Mouse (Mus musculus) midbrain, embryonic 16.5 days (tissue): ENCODE results near the gene Klrg1. TPM values are rescaled to one million over a fixed set of nuclear protein-coding genes. Genes with fewer than 3 reads are reported as not detected.

ENCODE experiments used
- ATAC-seq: fragments of 200-750 bp; cut with Nextera tagmentation; 2 replicates; pipeline ENCODE4 v1.8.0; 2017; ENCODE audit warnings: moderate TSS enrichment
- H3K27ac ChIP-seq: fragments of 300-500 bp; sonication (generic); 2 replicates; pipeline ENCODE4 v1.5.1; 2014; ENCODE audit warnings: mild to moderate bottlenecking, low read length, mixed read lengths
- H3K27me3 ChIP-seq: fragments of 300-500 bp; sonication (generic); 2 replicates; pipeline ENCODE4 v1.6.1; 2014; ENCODE audit warnings: low read depth, low read length, mixed read lengths; ENCODE audit not compliant: control insufficient read depth, insufficient read depth
- H3K36me3 ChIP-seq: fragments of 300-500 bp; sonication (generic); 2 replicates; pipeline ENCODE4 v1.6.1; 2014; ENCODE audit warnings: mild to moderate bottlenecking, low read length, moderate library complexity, mixed read lengths; ENCODE audit not compliant: control insufficient read depth, insufficient read depth
- H3K4me1 ChIP-seq: fragments of 300-500 bp; sonication (generic); 2 replicates; pipeline ENCODE4 v1.6.1; 2014; ENCODE audit warnings: mild to moderate bottlenecking, low read length, mixed read lengths; ENCODE audit not compliant: control insufficient read depth, insufficient read depth
- H3K4me2 ChIP-seq: fragments of 300-500 bp; sonication (generic); 2 replicates; pipeline ENCODE4 v1.6.1; 2014; ENCODE audit warnings: mild to moderate bottlenecking, low read length, mixed read lengths
- H3K4me3 ChIP-seq: fragments of 300-500 bp; sonication (generic); 2 replicates; pipeline ENCODE4 v1.5.1; 2014; ENCODE audit warnings: low read depth, mild to moderate bottlenecking, low read length, moderate library complexity, mixed read lengths
- H3K9ac ChIP-seq: fragments of 300-500 bp; sonication (generic); 2 replicates; pipeline ENCODE4 v1.6.1; 2014; ENCODE audit warnings: low read depth, low read length, mixed read lengths
- H3K9me3 ChIP-seq: fragments of 300-500 bp; sonication (generic); replicated peaks from 2 replicates; pipeline ENCODE4 v1.6.1; 2014; ENCODE audit warnings: mild to moderate bottlenecking, low read length, mixed read lengths; ENCODE audit not compliant: control insufficient read depth, poor library complexity, severe bottlenecking
- WGBS: fragments of 180-500 bp; shearing (Covaris S2); extraction: QIAGEN DNeasy Blood & Tissue Kit; methylation state at CpG from one replicate; pipeline ENCODE4 v1.1.7; 2014; 5-methylcytosine and 5-hydroxymethylcytosine counted together
- polyA plus RNA-seq: library from polyadenylated mRNA; unstranded; fragments of >200 nt; fragmentation: Nextera tagmentation; extraction: Ambion mirVana; gene quantifications from 2 replicates; pipeline ENCODE4 v1.2.1, GENCODE M21; 2015

Gene Klrg1
- polyA plus RNA-seq, 1 experiment from 2014 or later, result 1.4 TPM

DNA sequence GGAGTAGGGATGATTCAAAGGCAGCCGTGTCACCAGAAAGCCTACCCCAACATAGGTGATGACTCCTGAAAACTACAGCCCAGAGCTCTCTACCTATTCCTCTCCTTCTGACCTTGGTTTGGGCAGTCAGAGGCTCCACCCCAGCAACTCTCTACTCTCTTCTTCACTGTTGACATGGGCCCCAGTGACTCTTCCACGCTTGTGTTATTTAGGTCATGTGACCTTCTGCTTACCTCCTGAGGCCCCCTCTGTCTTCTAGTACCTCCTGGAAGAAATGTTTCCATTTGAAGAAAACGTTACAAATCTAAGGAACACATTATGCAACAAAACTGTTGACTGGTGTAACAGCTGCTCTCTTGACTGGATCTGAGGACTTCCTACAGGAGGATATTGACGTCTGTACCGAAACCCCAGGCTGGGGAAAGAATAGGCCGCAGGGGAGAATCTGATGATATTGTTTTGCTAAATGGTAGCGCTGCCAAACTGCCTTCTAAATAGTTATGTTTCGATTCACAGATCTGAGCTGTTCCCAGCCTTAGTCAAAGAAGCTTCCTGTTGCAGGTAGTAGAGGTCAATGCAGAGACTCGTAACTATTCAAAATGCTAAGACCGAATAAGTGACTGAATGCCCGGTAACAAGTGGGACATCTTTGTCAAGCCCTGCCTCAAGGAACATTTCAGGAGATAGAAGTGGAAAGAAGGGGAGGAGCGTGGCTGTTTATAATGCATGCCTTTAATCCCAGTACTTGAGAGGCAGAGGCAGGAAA, 22.3 kb upstream of the Klrg1 start:
- Histone ChIP-seq H3K4me2 (no peak overlapping the region), H3K4me3 (no peak overlapping the region), H3K9ac (no peak overlapping the region), H3K9me3 (no peaks in the 10 kb centered on the region), H3K27me3 (no peaks in the 10 kb centered on the region), H3K4me1 (peaks cover 8% of the 10 kb centered on the region), H3K36me3 (no peaks in the 10 kb centered on the region), H3K27ac (no peak overlapping the region)
- ATAC-seq, result no peak
- WGBS, result 83% methylated on average over 12 of the region's 12 CpGs

DNA sequence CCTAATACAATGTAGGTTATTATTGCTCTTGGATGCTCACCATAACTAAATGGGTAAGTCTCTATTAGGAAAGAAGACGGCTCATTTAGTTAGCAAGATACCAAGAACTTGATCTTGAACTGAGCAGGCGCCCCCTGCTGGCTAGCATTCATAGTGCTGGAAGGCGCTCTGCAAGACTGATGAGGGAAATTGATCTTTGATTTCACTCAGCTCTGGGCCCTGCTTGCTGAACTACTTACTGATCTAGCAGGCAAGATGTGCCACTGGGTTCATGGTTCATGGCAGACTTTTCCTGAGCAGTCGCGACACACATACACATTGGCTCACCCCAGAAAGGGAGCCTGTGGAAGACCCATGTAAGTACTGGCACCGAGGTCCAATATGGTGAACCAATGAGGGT, 21.7 kb upstream of the Klrg1 start:
- no peak overlapping the region for H3K4me2 ChIP-seq
- H3K27ac ChIP-seq, result no peak overlapping the region
- ATAC-seq, result no peak
- no peaks in the 10 kb centered on the region for H3K27me3 ChIP-seq
- H3K4me1 ChIP-seq, result peaks cover 2% of the 10 kb centered on the region; the same call in 1 of the 2 replicates
- 37% methylated on average over 6 of the region's 6 CpGs for WGBS
- H3K36me3 ChIP-seq, result no peaks in the 10 kb centered on the region
- H3K9ac ChIP-seq, result no peak overlapping the region
- no peaks in the 10 kb centered on the region for H3K9me3 ChIP-seq
- no peak overlapping the region for H3K4me3 ChIP-seq

DNA sequence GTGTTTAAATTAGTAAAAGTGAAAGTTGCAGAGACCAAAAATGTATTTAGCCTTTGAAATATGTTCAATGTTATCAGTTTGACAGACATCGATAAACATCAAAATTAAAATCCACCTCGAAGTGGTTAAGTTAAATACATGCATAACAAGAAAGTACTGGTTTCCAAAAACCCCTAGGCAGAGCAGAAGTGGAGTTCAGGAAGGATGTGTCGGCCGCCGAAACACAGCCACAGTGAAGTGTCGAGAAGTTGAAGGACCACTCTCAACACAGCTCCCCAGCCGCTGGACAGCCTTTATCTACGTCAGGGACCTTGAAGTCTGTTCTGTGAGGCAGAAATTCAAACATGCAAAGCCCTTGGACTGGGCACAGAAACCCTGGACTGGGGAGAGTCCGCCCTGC, 20.8 kb upstream of the Klrg1 start:
- H3K4me1 ChIP-seq, result no peaks in the 10 kb centered on the region
- H3K4me2 ChIP-seq, result no peak overlapping the region
- no peak overlapping the region for H3K27ac ChIP-seq
- H3K27me3 ChIP-seq, result no peaks in the 10 kb centered on the region
- H3K9me3 ChIP-seq, result no peaks in the 10 kb centered on the region
- 88% methylated on average over 9 of the region's 9 CpGs for WGBS
- H3K9ac ChIP-seq, result no peak overlapping the region
- H3K4me3 ChIP-seq, result no peak overlapping the region
- no peak for ATAC-seq
- no peaks in the 10 kb centered on the region for H3K36me3 ChIP-seq

DNA sequence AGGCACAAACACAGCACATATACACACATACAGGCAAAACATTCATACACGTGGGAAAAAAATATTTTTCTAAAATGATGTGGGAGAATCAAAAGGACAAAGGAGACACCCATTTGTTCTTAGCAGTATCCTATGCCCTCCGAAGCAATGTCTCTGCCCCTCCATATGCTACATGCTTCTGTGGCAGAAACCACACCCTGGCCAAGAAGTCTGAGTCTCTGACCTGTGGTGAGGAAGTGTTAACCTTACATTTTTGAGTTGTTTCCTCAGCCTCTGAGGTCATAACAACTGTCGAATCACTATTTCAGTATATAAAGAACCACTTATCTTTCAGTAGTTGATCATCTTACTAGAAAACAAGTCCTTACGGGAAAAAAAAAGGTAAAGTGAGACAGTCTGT, 20.0 kb upstream of the Klrg1 start:
- WGBS, result 89% methylated on average over 4 of the region's 4 CpGs
- Histone ChIP-seq H3K9ac (no peak overlapping the region), H3K4me3 (no peak overlapping the region), H3K27ac (no peak overlapping the region), H3K27me3 (no peaks in the 10 kb centered on the region), H3K4me2 (no peak overlapping the region), H3K4me1 (peaks cover 4% of the 10 kb centered on the region), H3K9me3 (no peaks in the 10 kb centered on the region), H3K36me3 (no peaks in the 10 kb centered on the region)
- no peak for ATAC-seq

DNA sequence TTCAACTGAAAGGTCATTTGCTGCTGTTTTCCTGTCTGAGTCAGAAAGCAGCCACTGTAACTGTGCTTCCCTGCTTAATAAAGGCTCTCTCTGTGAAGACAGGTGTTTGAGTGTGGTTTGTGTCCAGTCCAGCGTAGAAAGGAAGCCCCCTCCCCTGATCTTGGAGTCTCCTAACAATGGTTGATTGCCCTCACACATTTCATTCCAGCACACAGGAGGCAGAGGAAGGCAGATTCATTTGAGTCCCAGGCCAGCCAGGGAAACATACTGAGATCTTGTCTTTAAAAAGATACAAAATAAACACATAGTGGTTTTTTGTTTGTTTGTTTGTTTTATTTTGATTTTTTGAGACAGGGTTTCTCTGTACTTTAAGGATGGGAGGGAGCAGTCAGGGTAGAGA, 19.4 kb upstream of the Klrg1 start:
- no peak overlapping the region for H3K4me3 ChIP-seq
- 63% methylated on average over 1 of the region's 1 CpGs for WGBS
- no peak for ATAC-seq
- peaks cover 4% of the 10 kb centered on the region for H3K4me1 ChIP-seq
- no peak overlapping the region for H3K27ac ChIP-seq
- no peak overlapping the region for H3K4me2 ChIP-seq
- H3K27me3 ChIP-seq, result no peaks in the 10 kb centered on the region
- H3K36me3 ChIP-seq, result no peaks in the 10 kb centered on the region
- H3K9me3 ChIP-seq, result no peaks in the 10 kb centered on the region
- H3K9ac ChIP-seq, result no peak overlapping the region

DNA sequence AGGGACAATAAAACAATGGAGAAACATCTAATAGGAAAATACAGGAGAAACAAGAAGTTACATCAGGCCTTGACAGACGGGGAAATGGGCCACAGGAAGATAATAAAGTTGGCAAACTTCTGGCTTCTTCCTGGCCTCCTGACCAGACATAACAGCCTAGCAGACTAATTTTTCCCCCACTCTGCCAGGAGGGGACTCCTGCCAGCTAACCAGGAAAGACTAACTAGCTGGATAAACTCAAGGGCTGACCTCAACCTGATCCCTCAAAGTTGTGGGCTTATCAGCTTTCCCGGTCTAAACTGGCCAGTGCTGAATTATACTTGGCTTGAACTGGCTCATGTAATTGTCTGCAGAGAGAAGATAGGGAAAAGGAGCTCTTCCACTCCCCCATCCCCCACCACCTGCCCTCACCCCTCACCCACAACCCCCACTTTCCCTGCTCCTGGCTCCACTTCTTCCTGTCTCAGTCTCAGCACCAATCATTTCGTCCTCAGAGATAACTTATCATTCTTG, 17.0 kb upstream of the Klrg1 start:
- no peak overlapping the region for H3K9ac ChIP-seq
- no peaks in the 10 kb centered on the region for H3K9me3 ChIP-seq
- no peaks in the 10 kb centered on the region for H3K36me3 ChIP-seq
- no peaks in the 10 kb centered on the region for H3K27me3 ChIP-seq
- no peak overlapping the region for H3K4me2 ChIP-seq
- no peak overlapping the region for H3K27ac ChIP-seq
- 79% methylated on average over 3 of the region's 3 CpGs for WGBS
- no peak overlapping the region for H3K4me3 ChIP-seq
- ATAC-seq, result no peak
- peaks cover 19% of the 10 kb centered on the region for H3K4me1 ChIP-seq

DNA sequence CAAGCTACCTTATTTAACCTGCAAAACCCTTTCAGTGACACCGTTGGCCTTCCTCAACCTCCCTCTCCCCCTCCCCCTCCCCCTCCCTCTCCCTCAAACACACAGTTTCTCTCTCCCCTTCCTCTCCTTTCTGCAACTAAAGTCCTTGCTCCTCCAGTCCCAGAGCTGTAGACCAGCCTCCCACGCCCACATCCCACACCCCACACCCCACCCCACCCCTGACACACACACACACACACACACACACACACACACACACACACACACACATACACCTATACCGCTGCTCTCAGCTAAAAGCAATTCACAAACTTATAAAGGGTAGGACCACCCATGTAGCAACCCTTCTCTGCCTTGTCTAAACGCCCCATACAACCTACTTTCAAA, 15.5 kb upstream of the Klrg1 start:
- Histone ChIP-seq H3K27ac (peak overlapping the region; percentile 88; the same call in 1 of the 2 replicates), H3K9ac (peak overlapping the region; percentile 72; the same call in 1 of the 2 replicates), H3K27me3 (no peaks in the 10 kb centered on the region), H3K36me3 (no peaks in the 10 kb centered on the region), H3K4me1 (peaks cover 19% of the 10 kb centered on the region), H3K4me2 (peak overlapping the region; percentile 68), H3K9me3 (no peaks in the 10 kb centered on the region), H3K4me3 (no peak overlapping the region; the same call in 1 of the 2 replicates)
- 62% methylated on average over 4 of the region's 4 CpGs for WGBS
- ATAC-seq, result peak; percentile 33; the same call in 1 of the 2 replicates

DNA sequence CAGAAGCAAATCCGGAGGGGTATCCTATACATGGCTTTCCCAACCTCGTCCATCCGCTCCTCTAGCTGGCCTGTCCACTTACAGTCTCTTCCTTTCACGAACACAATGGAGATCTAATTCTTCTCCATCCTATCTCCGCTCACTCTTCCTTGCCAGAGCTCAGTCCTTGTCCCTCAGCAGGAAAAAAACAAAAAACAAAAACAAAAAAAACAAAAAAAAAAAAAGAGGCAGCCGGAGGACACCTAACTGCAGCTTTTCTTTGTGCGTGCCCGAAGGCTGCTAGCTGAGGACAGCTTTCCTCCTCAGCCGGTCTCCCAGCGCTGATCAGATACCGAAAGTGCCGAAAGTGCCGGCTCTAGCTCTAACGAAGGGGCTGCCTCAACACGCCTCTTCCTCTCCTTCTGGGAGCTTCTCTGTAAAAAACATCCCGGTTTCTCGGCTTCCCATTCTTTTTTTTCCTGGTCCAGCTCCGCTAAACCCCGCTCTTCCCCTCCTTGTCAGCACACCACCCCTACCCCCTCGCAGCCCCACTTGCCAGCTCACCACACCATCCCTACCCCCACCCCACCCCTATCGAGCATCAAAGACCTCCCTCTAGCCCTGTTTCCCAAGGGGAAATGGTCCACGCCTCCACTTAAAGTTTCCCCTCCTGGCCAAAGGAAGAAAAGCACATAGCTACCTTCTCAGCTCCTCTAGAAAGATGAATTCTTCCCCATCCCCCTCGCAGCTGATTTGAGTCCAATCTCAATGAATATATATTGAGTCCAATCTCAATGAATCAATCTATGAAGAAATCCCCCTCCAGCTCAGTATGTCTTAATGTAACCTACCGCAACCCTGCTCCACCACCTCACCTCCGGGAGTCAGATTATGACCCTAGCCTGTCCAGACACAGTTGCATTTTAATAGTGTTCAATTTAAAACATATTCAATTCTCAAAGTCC, 14.9 kb upstream of the Klrg1 start:
- whole genome bisulfite sequencing, result 5% methylated on average over 25 of the region's 25 CpGs
- peak; percentile 86 for ATAC-seq
- no peaks in the 10 kb centered on the region for H3K9me3 ChIP-seq
- peak overlapping the region; percentile 45 for H3K4me3 ChIP-seq
- no peaks in the 10 kb centered on the region for H3K36me3 ChIP-seq
- H3K9ac ChIP-seq, result peak overlapping the region; percentile 72
- no peaks in the 10 kb centered on the region for H3K27me3 ChIP-seq
- H3K4me2 ChIP-seq, result peak overlapping the region; percentile 68
- H3K27ac ChIP-seq, result peak overlapping the region; percentile 88
- peaks cover 19% of the 10 kb centered on the region for H3K4me1 ChIP-seq

DNA sequence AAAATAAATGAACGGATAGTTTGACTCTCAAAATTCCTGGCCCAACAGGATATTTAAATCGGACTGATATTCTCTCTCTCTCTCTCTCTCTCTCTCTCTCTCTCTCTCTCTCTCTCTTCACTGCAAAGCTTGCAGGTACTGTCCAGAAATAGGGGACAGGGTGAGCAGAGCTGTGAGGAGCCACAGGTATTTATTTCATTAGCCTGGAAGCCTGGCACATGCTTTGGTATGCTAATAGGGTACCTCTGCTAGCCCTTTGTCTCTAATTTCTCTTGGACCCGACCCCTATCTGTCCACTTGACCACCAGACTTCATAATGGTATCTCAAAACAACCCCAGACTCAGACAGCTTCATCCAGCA, 14.2 kb upstream of the Klrg1 start:
- peak; percentile 55; the same call in 1 of the 2 replicates for ATAC-seq

More for the DNA sequence above, 14.2 kb upstream of the Klrg1 start:
- no peaks in the 10 kb centered on the region for H3K27me3 ChIP-seq
- H3K4me2 ChIP-seq, result peak overlapping the region; percentile 68
- H3K9ac ChIP-seq, result peak overlapping the region; percentile 72
- H3K4me1 ChIP-seq, result peaks cover 19% of the 10 kb centered on the region
- H3K9me3 ChIP-seq, result no peaks in the 10 kb centered on the region
- H3K4me3 ChIP-seq, result peak overlapping the region; percentile 45
- peak overlapping the region; percentile 88 for H3K27ac ChIP-seq
- 22% methylated on average over 3 of the region's 3 CpGs for WGBS
- H3K36me3 ChIP-seq, result no peaks in the 10 kb centered on the region
